Mouse (Mus musculus): ENCODE measurements around the gene Nagk. TPM values are rescaled to one million over a fixed set of nuclear protein-coding genes. Genes with fewer than 3 reads are reported as not detected.
A peak's percentile ranks its signal among the peaks of the same experiment; 100 is the strongest.

Gene Nagk
- polyA plus RNA-seq (2012; rRNA removed), result 32.2 and 38.6 TPM in 2 replicates

DNA sequence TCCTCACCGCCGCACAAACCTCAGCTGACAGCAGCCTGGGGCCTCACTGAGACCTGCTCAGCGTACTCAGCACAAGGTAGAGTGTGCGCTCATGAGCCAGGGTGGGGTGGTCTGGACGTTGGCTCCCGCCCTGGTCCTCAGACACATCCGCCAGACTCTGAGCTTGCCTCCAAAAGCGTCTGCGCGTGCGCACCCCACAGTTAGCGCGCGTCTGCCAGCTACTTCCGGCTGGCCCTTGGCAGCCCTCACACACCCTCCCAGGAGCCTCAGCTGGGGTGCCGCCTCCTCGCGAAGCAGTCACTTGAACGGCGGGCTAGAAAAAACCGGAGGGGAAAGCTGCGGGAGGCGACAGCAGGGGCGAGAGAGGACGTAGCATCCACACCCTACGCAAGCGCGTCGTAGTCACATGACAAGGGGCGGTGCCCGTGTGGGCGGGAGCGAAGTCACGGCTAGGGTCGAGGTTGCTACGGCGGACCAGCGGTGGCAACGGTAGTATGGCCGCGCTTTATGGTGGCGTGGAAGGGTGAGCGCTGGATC lies at the start of gene Nagk:
Nagk (plus strand) TSS at position 223 of the 537 bp plus-strand sequence.
- under 1% methylated on average over 43 of the region's 43 CpGs for WGBS
- TF ChIP-seq CTCF (conservative IDR thresholded peaks at IDR 0.05; ENCODE audit: insufficient read depth, insufficient read length, low read depth, low read length), result 0 out of 2 replicates have a peak, but pooled peaks have one; percentile 0
- TF ChIP-seq POLR2A (IDR thresholded peaks at IDR 0.05; ENCODE audit: low read depth, low read length), result peak; percentile 71
- Histone ChIP-seq H3K27me3 (replicated peaks; ENCODE audit: control insufficient read depth, insufficient read depth, low read length) (no peaks in the 10 kb centered on the region), H3K36me3 (ENCODE audit: control insufficient read depth, insufficient read depth, low read length) (no peaks in the 10 kb centered on the region), H3K27ac (ENCODE audit: insufficient read depth, low read depth, low read length) (peak within 1 kb of the TSS; percentile 80), H3K4me3 (ENCODE audit: insufficient read depth, low read depth, low read length) (peak within 1 kb of the TSS; percentile 77), H3K4me1 (ENCODE audit: control insufficient read depth, insufficient read depth, low read length) (peaks cover 8% of the 10 kb centered on the region; the same call in 1 of the 2 replicates)
- DNase-seq, result peak; percentile 97

DNA sequence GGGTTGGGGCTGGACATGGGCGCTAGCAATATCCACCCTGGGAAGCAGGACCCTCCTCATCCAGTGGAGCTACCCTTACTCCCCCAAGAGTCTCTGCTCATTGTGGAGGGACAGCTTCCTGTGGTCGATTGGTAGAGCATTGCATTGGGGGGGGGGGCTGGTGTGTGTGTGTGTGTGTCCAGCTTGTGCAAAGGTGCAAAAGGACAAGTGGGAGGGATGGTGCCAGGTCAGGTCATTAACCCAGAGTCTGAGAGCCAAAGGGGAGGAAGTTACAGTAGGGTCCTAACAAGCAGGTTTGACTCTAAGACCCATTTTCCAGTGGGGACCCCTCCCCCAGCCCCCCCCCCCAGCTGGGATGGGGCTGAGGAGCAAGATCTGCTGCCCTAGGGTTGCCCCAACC lies 49.3 kb upstream of the Nagk start:
- DNase-seq, result no peak
- Histone ChIP-seq H3K4me3 (ENCODE audit: insufficient read depth, low read depth, low read length) (no peak overlapping the region), H3K27ac (ENCODE audit: insufficient read depth, low read depth, low read length) (0 out of 2 replicates have a peak overlapping the region, but pooled peaks have one; percentile 18), H3K27me3 (replicated peaks; ENCODE audit: control insufficient read depth, insufficient read depth, low read length) (no peaks in the 10 kb centered on the region), H3K36me3 (ENCODE audit: control insufficient read depth, insufficient read depth, low read length) (no peaks in the 10 kb centered on the region), H3K4me1 (ENCODE audit: control insufficient read depth, insufficient read depth, low read length) (no peaks in the 10 kb centered on the region)
- TF ChIP-seq CTCF (conservative IDR thresholded peaks at IDR 0.05; ENCODE audit: insufficient read depth, insufficient read length, low read depth, low read length) (no peak), POLR2A (IDR thresholded peaks at IDR 0.05; ENCODE audit: low read depth, low read length) (no peak)
- WGBS, result 48% methylated on average over 2 of the region's 2 CpGs

DNA sequence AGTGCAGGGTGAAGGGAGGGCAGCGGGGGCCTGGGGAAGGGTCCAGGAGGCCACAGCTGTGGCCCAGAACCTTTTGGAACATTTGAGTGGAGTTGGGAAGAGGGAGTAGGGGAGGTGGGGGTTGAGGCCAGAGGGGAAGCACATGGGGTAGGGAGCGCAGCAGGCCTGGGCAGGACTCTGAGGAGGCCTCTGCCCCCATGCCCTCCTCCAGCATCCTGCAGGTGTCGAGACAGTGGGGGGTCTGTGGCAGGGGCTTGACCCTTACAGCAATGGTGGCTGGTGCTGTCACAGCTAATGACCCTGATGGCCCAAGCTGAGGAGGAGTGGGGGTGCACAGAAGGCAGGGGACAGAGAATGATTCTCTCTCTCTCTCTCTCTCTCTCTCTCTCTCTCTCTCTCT lies 45.5 kb upstream of the Nagk start:
- 59% methylated on average over 3 of the region's 3 CpGs for WGBS
- no peak for DNase-seq
- Histone ChIP-seq H3K27me3 (replicated peaks; ENCODE audit: control insufficient read depth, insufficient read depth, low read length) (no peaks in the 10 kb centered on the region), H3K4me1 (ENCODE audit: control insufficient read depth, insufficient read depth, low read length) (no peaks in the 10 kb centered on the region), H3K36me3 (ENCODE audit: control insufficient read depth, insufficient read depth, low read length) (no peaks in the 10 kb centered on the region), H3K4me3 (ENCODE audit: insufficient read depth, low read depth, low read length) (no peak overlapping the region), H3K27ac (ENCODE audit: insufficient read depth, low read depth, low read length) (no peak overlapping the region)
- TF ChIP-seq CTCF (conservative IDR thresholded peaks at IDR 0.05; ENCODE audit: insufficient read depth, insufficient read length, low read depth, low read length) (no peak), POLR2A (IDR thresholded peaks at IDR 0.05; ENCODE audit: low read depth, low read length) (no peak)

DNA sequence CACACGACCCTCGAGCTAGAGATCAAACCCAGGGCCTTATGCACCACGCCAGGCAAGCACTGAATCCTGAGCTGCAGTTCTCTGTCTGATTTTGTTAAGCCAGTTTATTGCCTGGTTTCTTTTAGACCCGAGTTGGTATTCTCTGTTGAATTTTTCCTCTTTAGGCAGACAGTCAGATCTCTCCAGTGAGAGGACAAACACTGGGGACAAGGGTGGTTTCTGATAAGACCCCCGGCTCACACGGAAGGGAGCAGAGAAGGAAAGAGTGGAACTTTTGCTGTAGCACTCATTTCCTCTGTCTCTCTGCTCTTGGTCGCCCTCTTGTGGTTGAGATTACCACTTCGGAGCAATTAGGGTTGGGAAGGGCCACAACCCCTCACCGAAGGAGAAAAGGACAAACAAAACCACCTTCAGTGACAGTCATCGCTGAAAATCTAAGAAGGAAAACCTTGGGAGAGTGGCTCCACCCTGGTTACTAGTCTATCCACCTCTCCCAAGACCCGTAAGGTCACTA lies 44.6 kb upstream of the Nagk start:
- H3K27me3 ChIP-seq (replicated peaks; ENCODE audit: control insufficient read depth, insufficient read depth, low read length), result no peaks in the 10 kb centered on the region
- H3K27ac ChIP-seq (ENCODE audit: insufficient read depth, low read depth, low read length), result no peak overlapping the region
- DNase-seq, result peak; percentile 51
- no peak overlapping the region for H3K4me3 ChIP-seq (ENCODE audit: insufficient read depth, low read depth, low read length)
- no peaks in the 10 kb centered on the region for H3K36me3 ChIP-seq (ENCODE audit: control insufficient read depth, insufficient read depth, low read length)
- no peaks in the 10 kb centered on the region for H3K4me1 ChIP-seq (ENCODE audit: control insufficient read depth, insufficient read depth, low read length)
- WGBS, result 11% methylated on average over 11 of the region's 11 CpGs
- no peak for TF ChIP-seq POLR2A (IDR thresholded peaks at IDR 0.05; ENCODE audit: low read depth, low read length)
- peak; percentile 78 for TF ChIP-seq CTCF (conservative IDR thresholded peaks at IDR 0.05; ENCODE audit: insufficient read depth, insufficient read length, low read depth, low read length)

DNA sequence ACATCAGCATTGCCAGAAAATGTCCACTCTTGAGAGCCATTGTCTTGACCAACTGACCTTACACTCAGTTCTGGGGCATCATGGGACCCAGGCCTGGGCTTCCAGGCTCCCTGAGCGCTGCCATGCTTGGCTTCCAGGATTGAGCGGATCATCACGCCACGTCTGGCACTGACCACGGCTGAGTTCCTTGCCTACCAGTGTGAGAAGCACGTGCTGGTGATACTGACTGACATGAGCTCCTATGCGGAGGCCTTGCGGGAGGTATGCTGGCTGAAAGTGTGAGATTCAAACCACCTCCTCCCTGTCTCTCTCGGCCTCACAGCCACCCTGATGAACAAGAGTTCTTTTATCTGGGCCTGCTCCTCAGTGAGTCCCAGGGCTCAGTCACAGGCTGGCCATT lies 38.7 kb upstream of the Nagk start:
- Histone ChIP-seq H3K4me1 (ENCODE audit: control insufficient read depth, insufficient read depth, low read length) (no peaks in the 10 kb centered on the region), H3K36me3 (ENCODE audit: control insufficient read depth, insufficient read depth, low read length) (no peaks in the 10 kb centered on the region), H3K4me3 (ENCODE audit: insufficient read depth, low read depth, low read length) (no peak overlapping the region), H3K27ac (ENCODE audit: insufficient read depth, low read depth, low read length) (no peak overlapping the region), H3K27me3 (replicated peaks; ENCODE audit: control insufficient read depth, insufficient read depth, low read length) (no peaks in the 10 kb centered on the region)
- 80% methylated on average over 9 of the region's 9 CpGs for WGBS
- DNase-seq, result no peak
- TF ChIP-seq CTCF (conservative IDR thresholded peaks at IDR 0.05; ENCODE audit: insufficient read depth, insufficient read length, low read depth, low read length) (no peak), POLR2A (IDR thresholded peaks at IDR 0.05; ENCODE audit: low read depth, low read length) (no peak)

DNA sequence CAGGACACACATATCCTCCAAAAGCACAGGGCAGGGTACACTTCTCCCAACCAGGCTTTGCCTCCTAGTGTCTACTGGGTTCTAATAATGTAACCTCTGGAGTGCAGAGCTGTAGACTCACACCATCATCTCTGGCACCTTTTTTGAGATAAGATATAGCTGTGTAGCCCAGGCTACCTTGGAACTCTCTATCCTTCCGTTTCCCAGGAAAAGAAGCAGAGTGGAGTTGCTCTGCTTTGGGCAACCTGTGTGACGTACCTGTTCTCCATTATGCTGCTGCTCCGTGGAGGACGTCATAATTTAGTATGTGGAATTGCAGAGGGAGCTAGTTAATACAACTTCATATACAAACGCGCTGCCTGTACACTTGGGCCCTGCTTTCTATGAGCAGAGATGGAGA lies 32.4 kb upstream of the Nagk start, which contains the start of gene Ankrd53:
Ankrd53 (plus strand) TSS at position 301 of the 400 bp plus-strand sequence.
- TF ChIP-seq POLR2A (IDR thresholded peaks at IDR 0.05; ENCODE audit: low read depth, low read length), result no peak
- TF ChIP-seq CTCF (conservative IDR thresholded peaks at IDR 0.05; ENCODE audit: insufficient read depth, insufficient read length, low read depth, low read length), result no peak
- Histone ChIP-seq H3K27ac (ENCODE audit: insufficient read depth, low read depth, low read length) (no peak within 1 kb of the TSS), H3K36me3 (ENCODE audit: control insufficient read depth, insufficient read depth, low read length) (no peaks in the 10 kb centered on the region), H3K4me1 (ENCODE audit: control insufficient read depth, insufficient read depth, low read length) (no peaks in the 10 kb centered on the region), H3K4me3 (ENCODE audit: insufficient read depth, low read depth, low read length) (peak within 1 kb of the TSS; percentile 18; the same call in 1 of the 2 replicates), H3K27me3 (replicated peaks; ENCODE audit: control insufficient read depth, insufficient read depth, low read length) (no peaks in the 10 kb centered on the region)
- WGBS, result 32% methylated on average over 6 of the region's 6 CpGs
- DNase-seq, result no peak

DNA sequence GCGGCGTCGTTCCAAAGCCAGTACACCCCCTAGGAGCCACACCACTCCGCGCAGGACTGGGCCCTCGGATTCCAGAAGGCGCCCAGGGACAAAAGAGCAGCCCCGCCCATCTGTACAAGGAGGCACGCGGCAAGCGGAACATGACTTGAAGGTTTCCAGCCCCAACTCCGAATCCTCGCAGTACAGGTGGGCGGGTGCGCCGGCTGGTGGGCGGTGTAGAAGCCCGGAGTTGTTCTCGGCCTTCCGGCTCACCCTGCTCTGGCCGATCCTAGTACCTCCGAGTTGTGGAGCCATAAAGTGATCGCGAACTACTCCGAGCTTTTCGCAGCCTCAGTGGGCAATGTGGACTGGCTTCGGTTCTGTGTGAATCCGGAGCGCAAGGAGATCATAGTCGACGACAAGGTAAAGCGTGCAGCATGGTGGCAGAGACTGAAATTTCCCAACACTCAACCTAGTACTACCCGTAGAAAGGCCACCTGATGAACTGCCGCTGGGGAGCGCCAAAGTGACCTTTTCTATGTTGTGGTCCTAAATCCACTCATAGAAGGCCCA lies 31.8 kb upstream of the Nagk start:
- Histone ChIP-seq H3K27ac (ENCODE audit: insufficient read depth, low read depth, low read length) (no peak overlapping the region), H3K36me3 (ENCODE audit: control insufficient read depth, insufficient read depth, low read length) (no peaks in the 10 kb centered on the region), H3K4me3 (ENCODE audit: insufficient read depth, low read depth, low read length) (peak overlapping the region; percentile 18; the same call in 1 of the 2 replicates), H3K4me1 (ENCODE audit: control insufficient read depth, insufficient read depth, low read length) (no peaks in the 10 kb centered on the region), H3K27me3 (replicated peaks; ENCODE audit: control insufficient read depth, insufficient read depth, low read length) (no peaks in the 10 kb centered on the region)
- 3% methylated on average over 35 of the region's 35 CpGs for whole genome bisulfite sequencing
- peak; percentile 43 for DNase-seq
- peak; percentile 31 for TF ChIP-seq CTCF (conservative IDR thresholded peaks at IDR 0.05; ENCODE audit: insufficient read depth, insufficient read length, low read depth, low read length)
- TF ChIP-seq POLR2A (IDR thresholded peaks at IDR 0.05; ENCODE audit: low read depth, low read length), result no peak
